Mouse (Mus musculus) cortical plate, adult 2 months (tissue): ENCODE measurements around the gene AI182371.

ENCODE experiments used
- CTCF ChIP-seq: fragments of 200-500 bp; IDR thresholded peaks from 2 replicates; pipeline ENCODE4 v1.5.1; 2011; ENCODE audit warnings: mild to moderate bottlenecking, control low read depth, low read length; ENCODE audit not compliant: insufficient read depth; ENCODE audit errors: extremely low read depth
- POLR2A ChIP-seq: fragments of 200-500 bp; IDR thresholded peaks from 2 replicates; pipeline ENCODE4 v1.6.1; 2011; ENCODE audit warnings: mild to moderate bottlenecking, low read length, control low read depth; ENCODE audit not compliant: insufficient read depth; ENCODE audit errors: extremely low read depth

- peak; percentile 70 for TF ChIP-seq CTCF
- TF ChIP-seq POLR2A: no peak
Observed at GRCm38 (mm10) chr2:35108712-35109111, 7.4 kb upstream of the AI182371 start.
